Mouse (Mus musculus) olfactory bulb, adult 2 months (tissue): ENCODE results near the gene Pias4.
"Not testable (repeated sequence)": the region's sequence is repeated elsewhere in the genome, so short reads cannot be mapped to it uniquely, and the experiment has no call there.

Source experiments
- CTCF ChIP-seq: fragments of 200-500 bp; IDR thresholded peaks from 2 replicates; pipeline ENCODE4 v1.5.1; 2012; ENCODE audit warnings: low read depth, mild to moderate bottlenecking, low read length, moderate library complexity; ENCODE audit not compliant: insufficient read depth
- POLR2A ChIP-seq: fragments of 200-500 bp; IDR thresholded peaks from 2 replicates; pipeline ENCODE4 v1.6.1; 2012; ENCODE audit warnings: mild to moderate bottlenecking, low read depth, low read length, moderate library complexity; ENCODE audit not compliant: insufficient read depth

DNA sequence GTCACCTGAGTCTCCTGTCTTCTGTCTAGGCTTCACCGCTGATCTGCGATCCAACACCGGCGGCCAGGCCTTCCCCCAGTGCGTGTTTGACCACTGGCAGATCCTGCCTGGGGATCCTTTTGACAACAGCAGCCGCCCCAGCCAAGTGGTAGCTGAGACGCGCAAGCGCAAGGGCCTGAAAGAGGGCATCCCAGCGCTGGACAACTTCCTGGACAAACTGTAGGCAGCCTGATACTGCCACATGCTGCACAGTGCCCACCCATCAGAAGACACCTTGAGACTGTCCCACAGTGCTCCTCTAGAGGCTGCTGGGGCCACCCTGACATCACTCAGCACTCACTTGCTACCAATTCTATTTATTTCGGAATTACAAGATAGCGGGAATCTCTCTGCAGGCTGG lies 14.1 kb upstream of the Pias4 start:
- TF ChIP-seq CTCF, POLR2A: not testable (repeated sequence)
